Mouse (Mus musculus) c-Kit-positive CD71-negative TER-119-negative erythroid progenitor cells, embryonic 14.5 days (primary cell): Measurements from ENCODE around the gene Cyct.

ENCODE experiments used
- DNase-seq: peaks from one replicate; pipeline ENCODE4 v3.0.0-alpha.2; 2013; ENCODE audit warnings: low read depth

The Cyct gene

GRCm38 (mm10) chr2:76334596-76334995, 25.7 kb downstream of the Cyct start:
- DNase-seq: peak; percentile 16

- no peak for DNase-seq
These were observed 28.0 kb downstream of the Cyct start for GRCm38 (mm10) chr2:76332161-76332805.

- DNase-seq: no peak
These were observed 30.2 kb downstream of the Cyct start for GRCm38 (mm10) chr2:76330081-76330480.

- DNase-seq: no peak
These were observed 34.1 kb downstream of the Cyct start for GRCm38 (mm10) chr2:76326161-76326560.

GRCm38 (mm10) chr2:76324463-76324862, 35.8 kb downstream of the Cyct start:
- DNase-seq: no peak

GRCm38 (mm10) chr2:76323185-76323875, 36.9 kb downstream of the Cyct start:
- no peak for DNase-seq

GRCm38 (mm10) chr2:76320336-76320735, 39.9 kb downstream of the Cyct start:
- no peak for DNase-seq

- no peak for DNase-seq
These were observed 41.0 kb downstream of the Cyct start for GRCm38 (mm10) chr2:76319231-76319630.
